8 mouse cellular contexts compared by ENCODE assay signal in genomic region chr11:102406401-102406800, GRCm38 (mm10). TPM values are rescaled to one million over a fixed set of nuclear protein-coding genes. Genes with fewer than 3 reads are reported as not detected.
DNase-seq lines count a peak whose midpoint lies in the region; ATAC-seq and TF ChIP-seq lines count a peak whose summit lies in the region.

No protein-coding gene starts in this region.

- peaks cover 10% of the 10 kb centered on the region for H3K27me3 ChIP-seq in heart, embryonic 11.5 days (ENCODE audit: control insufficient read depth, insufficient read depth, low read length)
- no peaks in the 10 kb centered on the region; the same call in 1 of the 2 replicates for H3K27me3 ChIP-seq in G1E (ENCODE audit: insufficient read depth, low read length)
- no peaks in the 10 kb centered on the region for H3K27me3 ChIP-seq in forebrain, postnatal 0 days (ENCODE audit: insufficient read depth, low read length)
- H3K27me3 ChIP-seq in liver, postnatal 0 days (ENCODE audit: insufficient read depth, low read length): no peaks in the 10 kb centered on the region

- no peak for ATAC-seq in heart, embryonic 11.5 days (replicated peaks; ENCODE audit: insufficient number of reproducible peaks, low FRiP score, low TSS enrichment)
- no peak for ATAC-seq in G1E (ENCODE audit: extremely low read depth, insufficient number of reproducible peaks, low FRiP score, poor library complexity, severe bottlenecking)
- no peak for ATAC-seq in forebrain, postnatal 0 days
- ATAC-seq in liver, postnatal 0 days: no peak

- peaks cover 11% of the 10 kb centered on the region for H3K4me1 ChIP-seq in heart, embryonic 11.5 days (ENCODE audit: control insufficient read depth, insufficient read depth, low read length)
- peaks cover 50% of the 10 kb centered on the region for H3K4me1 ChIP-seq in G1E (ENCODE audit: insufficient read depth, low read depth, low read length)
- H3K4me1 ChIP-seq in forebrain, postnatal 0 days (ENCODE audit: insufficient read depth): peaks cover 10% of the 10 kb centered on the region; the same call in 1 of the 2 replicates
- peaks cover 33% of the 10 kb centered on the region for H3K4me1 ChIP-seq in liver, postnatal 0 days (ENCODE audit: insufficient read depth)

- H3K9ac ChIP-seq in heart, embryonic 11.5 days (ENCODE audit: low read depth, low read length): peak overlapping the region; percentile 95
- peak overlapping the region; percentile 76 for H3K9ac ChIP-seq in forebrain, postnatal 0 days
- peak overlapping the region; percentile 100 for H3K9ac ChIP-seq in liver, postnatal 0 days (replicated peaks)

- no peak for TF ChIP-seq CTCF in G1E (IDR thresholded peaks at IDR 0.05; ENCODE audit: low read depth, low read length)
- TF ChIP-seq CTCF in forebrain, postnatal 0 days (IDR thresholded peaks at IDR 0.05; ENCODE audit: low read depth): no peak
- no peak for TF ChIP-seq CTCF in liver, postnatal 0 days (IDR thresholded peaks at IDR 0.05; ENCODE audit: low read depth)

- H3K9me3 ChIP-seq in heart, embryonic 11.5 days (replicated peaks; ENCODE audit: control insufficient read depth, low read length): no peaks in the 10 kb centered on the region
- no peaks in the 10 kb centered on the region for H3K9me3 ChIP-seq in G1E (replicated peaks)
- no peaks in the 10 kb centered on the region for H3K9me3 ChIP-seq in forebrain, postnatal 0 days (ENCODE audit: low read length)
- no peaks in the 10 kb centered on the region for H3K9me3 ChIP-seq in liver, postnatal 0 days (ENCODE audit: low read length)

- no peak for DNase-seq in heart, postnatal 36 days
- no peak for DNase-seq in G1E (ENCODE audit: low spot score)
- no peak for DNase-seq in forebrain, postnatal 0 days
- DNase-seq in liver, postnatal 0 days: peak; percentile 38
- DNase-seq in right cerebral cortex, postnatal 4 days: no peak
- no peak for DNase-seq in Muller cell, postnatal 12 days (ENCODE audit: inconsistent ontology term)
- DNase-seq in embryo, embryonic 10.5 days (ENCODE audit: low spot score): no peak

- TF ChIP-seq EP300 in liver, postnatal 0 days (IDR thresholded peaks at IDR 0.05; ENCODE audit: low read depth): 0 out of 2 replicates have a peak, but pooled peaks have one; percentile 24

- peak overlapping the region; percentile 90 for H3K4me2 ChIP-seq in heart, embryonic 11.5 days
- H3K4me2 ChIP-seq in forebrain, postnatal 0 days (ENCODE audit: low read depth): peak overlapping the region; percentile 97
- H3K4me2 ChIP-seq in liver, postnatal 0 days (ENCODE audit: low read depth, low read length): peak overlapping the region; percentile 82

- H3K4me3 ChIP-seq in heart, embryonic 11.5 days (ENCODE audit: low read depth, low read length): peak overlapping the region; percentile 90
- peak overlapping the region; percentile 84 for H3K4me3 ChIP-seq in G1E (ENCODE audit: low read depth, low read length)
- peak overlapping the region; percentile 66 for H3K4me3 ChIP-seq in forebrain, postnatal 0 days (ENCODE audit: low read depth, low read length)
- peak overlapping the region; percentile 99 for H3K4me3 ChIP-seq in liver, postnatal 0 days (ENCODE audit: low read depth, low read length)

- peak overlapping the region; percentile 99; the same call in 1 of the 2 replicates for H3K27ac ChIP-seq in heart, embryonic 11.5 days (ENCODE audit: low read depth, low read length)
- H3K27ac ChIP-seq in forebrain, postnatal 0 days (ENCODE audit: low read depth, low read length): no peak overlapping the region
- H3K27ac ChIP-seq in liver, postnatal 0 days (ENCODE audit: low read depth): peak overlapping the region; percentile 99

- intact Hi-C loops in heart, postnatal 36 days (cut with DNase I): loop anchor here (1.0 kb wide), 1 partner anchor 86 kb away; no protein-coding TSS in a partner anchor

- H3K36me3 ChIP-seq in heart, embryonic 11.5 days (ENCODE audit: control insufficient read depth, insufficient read depth, low read length): peaks cover 17% of the 10 kb centered on the region
- peaks cover 49% of the 10 kb centered on the region for H3K36me3 ChIP-seq in G1E (replicated peaks)
- H3K36me3 ChIP-seq in forebrain, postnatal 0 days (ENCODE audit: insufficient read depth): peaks cover 26% of the 10 kb centered on the region
- peaks cover 36% of the 10 kb centered on the region for H3K36me3 ChIP-seq in liver, postnatal 0 days (replicated peaks; ENCODE audit: insufficient read depth, low read length)

- WGBS in heart, embryonic 11.5 days (ENCODE audit: insufficient replicate concordance): 7% methylated on average over 3 of the region's 3 CpGs
- 12% methylated on average over 3 of the region's 3 CpGs for WGBS in forebrain, postnatal 0 days
- 21% methylated on average over 3 of the region's 3 CpGs for WGBS in liver, postnatal 0 days (ENCODE audit: insufficient replicate concordance)

RNA-seq across cellular contexts. Expression of gene Slc25a39, which starts 1.3 kb away (rescaled TPM):
- 274 and 281 TPM in 2 replicates for polyA plus RNA-seq in heart, embryonic 11.5 days (2014; fragmentation: Nextera tagmentation; extraction: Ambion mirVana)
- total RNA-seq in heart, postnatal 36 days (2021): 100 to 1,000 TPM; 174 to 183 TPM
- 205 TPM in 2 replicates for total RNA-seq in G1E (2014; fragmentation: Nextera tagmentation)
- 55.3 and 55.9 TPM in 2 replicates for total RNA-seq in G1E (2017)
- polyA plus RNA-seq in G1E (2012): 230 and 231 TPM in 2 replicates
- 96.3 and 114 TPM in 2 replicates for total RNA-seq in forebrain, postnatal 0 days (2014; rRNA removed)
- 120 and 129 TPM in 2 replicates for polyA plus RNA-seq in forebrain, postnatal 0 days (2015; fragmentation: Nextera tagmentation; extraction: Ambion mirVana)
- polyA plus RNA-seq in liver, postnatal 0 days (2015; fragmentation: Nextera tagmentation; extraction: Ambion mirVana): 510 and 522 TPM in 2 replicates

RNA-seq across cellular contexts. Expression of gene Rundc3a, which starts 13.2 kb away (rescaled TPM):
- polyA plus RNA-seq in heart, embryonic 11.5 days (2014; fragmentation: Nextera tagmentation; extraction: Ambion mirVana): 1.3 TPM in 2 replicates
- under 1 TPM in 1 of 2 experiments, not detected in 1; 0.19 TPM for total RNA-seq in heart, postnatal 36 days (2021)
- total RNA-seq in G1E (2014; fragmentation: Nextera tagmentation): not detected in 2 replicates
- total RNA-seq in G1E (2017): 0.16 TPM in 1 of 2 replicates, not detected in the other
- polyA plus RNA-seq in G1E (2012): not detected in 2 replicates
- total RNA-seq in forebrain, postnatal 0 days (2014; rRNA removed): 306 and 418 TPM in 2 replicates
- 118 and 121 TPM in 2 replicates for polyA plus RNA-seq in forebrain, postnatal 0 days (2015; fragmentation: Nextera tagmentation; extraction: Ambion mirVana)
- polyA plus RNA-seq in liver, postnatal 0 days (2015; fragmentation: Nextera tagmentation; extraction: Ambion mirVana): 1.8 and 2.4 TPM in 2 replicates

RNA-seq across cellular contexts. Expression of gene Grn, which starts 23.7 kb away (rescaled TPM):
- 110 and 113 TPM in 2 replicates for polyA plus RNA-seq in heart, embryonic 11.5 days (2014; fragmentation: Nextera tagmentation; extraction: Ambion mirVana)
- 100 to 1,000 TPM; 113 to 122 TPM for total RNA-seq in heart, postnatal 36 days (2021)
- total RNA-seq in G1E (2014; fragmentation: Nextera tagmentation): 45.8 and 46.0 TPM in 2 replicates
- total RNA-seq in G1E (2017): 52.4 and 65.8 TPM in 2 replicates
- polyA plus RNA-seq in G1E (2012): 13.2 and 21.1 TPM in 2 replicates
- total RNA-seq in forebrain, postnatal 0 days (2014; rRNA removed): 49.5 and 66.2 TPM in 2 replicates
- polyA plus RNA-seq in forebrain, postnatal 0 days (2015; fragmentation: Nextera tagmentation; extraction: Ambion mirVana): 72.3 and 86.6 TPM in 2 replicates
- 156 and 161 TPM in 2 replicates for polyA plus RNA-seq in liver, postnatal 0 days (2015; fragmentation: Nextera tagmentation; extraction: Ambion mirVana)

RNA-seq across cellular contexts. Expression of gene Slc4a1, which starts 40.4 kb away (rescaled TPM):
- polyA plus RNA-seq in heart, embryonic 11.5 days (2014; fragmentation: Nextera tagmentation; extraction: Ambion mirVana): 102 and 112 TPM in 2 replicates
- total RNA-seq in heart, postnatal 36 days (2021): 1 to 10 TPM; 2.1 to 7.8 TPM
- total RNA-seq in G1E (2014; fragmentation: Nextera tagmentation) (5.9 and 596 TPM in 2 replicates), G1E (2017) (1.1 and 1.5 TPM in 2 replicates)
- 2.3 and 2.9 TPM in 2 replicates for polyA plus RNA-seq in G1E (2012)
- total RNA-seq in forebrain, postnatal 0 days (2014; rRNA removed): 0.24 and 1.2 TPM in 2 replicates
- polyA plus RNA-seq in forebrain, postnatal 0 days (2015; fragmentation: Nextera tagmentation; extraction: Ambion mirVana): 0.50 and 0.68 TPM in 2 replicates
- polyA plus RNA-seq in liver, postnatal 0 days (2015; fragmentation: Nextera tagmentation; extraction: Ambion mirVana): 311 and 329 TPM in 2 replicates

RNA-seq across cellular contexts. Expression of gene Fam171a2, which starts 41.1 kb away (rescaled TPM):
- polyA plus RNA-seq in heart, embryonic 11.5 days (2014; fragmentation: Nextera tagmentation; extraction: Ambion mirVana): 3.1 and 5.1 TPM in 2 replicates
- 1 to 10 TPM; 4.3 to 5.2 TPM for total RNA-seq in heart, postnatal 36 days (2021)
- total RNA-seq in G1E (2014; fragmentation: Nextera tagmentation) (not detected in 2 replicates), G1E (2017) (0.05 TPM in 1 of 2 replicates, not detected in the other)
- 0.08 and 0.16 TPM in 2 replicates for polyA plus RNA-seq in G1E (2012)
- 351 and 361 TPM in 2 replicates for total RNA-seq in forebrain, postnatal 0 days (2014; rRNA removed)
- polyA plus RNA-seq in forebrain, postnatal 0 days (2015; fragmentation: Nextera tagmentation; extraction: Ambion mirVana): 26.2 and 26.9 TPM in 2 replicates
- polyA plus RNA-seq in liver, postnatal 0 days (2015; fragmentation: Nextera tagmentation; extraction: Ambion mirVana): 0.23 and 0.72 TPM in 2 replicates

Comparison
In these comparisons a context has a peak if more than half of its experiments do, and no peak if none do; other contexts are left out.
1. RNA of gene Rundc3a, which starts 13.2 kb away (polyA plus RNA-seq): 118 to 121 TPM in forebrain, postnatal 0 days; 1.8 to 2.4 TPM in liver, postnatal 0 days, 1.3 TPM in heart, embryonic 11.5 days and not detected in G1E; every median in the first group is over 10 times any median in the second.
2. Peak in every context shown above with its lines, with median percentiles within 50 percentile points of each other: H3K4me2 ChIP-seq, H3K4me3 ChIP-seq and H3K9ac ChIP-seq.